Mouse (Mus musculus) C3H10T1/2 (cell line): ENCODE data around the gene Ak3. TPM values are rescaled to one million over a fixed set of nuclear protein-coding genes. Genes with fewer than 3 reads are reported as not detected.

Experiments
- polyA plus RNA-seq, 2 experiments: library from polyadenylated mRNA; unstranded; fragments of >200 nt; fragmentation: generic; extraction: Trizol; gene quantifications; one replicate each; pipeline ENCODE4 v1.2.1; 2012; ENCODE audit warnings: missing spikeins in 2 of 2

Ak3 gene
- 10 to 100 TPM; 11.1 to 64.0 TPM for polyA plus RNA-seq

DNA sequence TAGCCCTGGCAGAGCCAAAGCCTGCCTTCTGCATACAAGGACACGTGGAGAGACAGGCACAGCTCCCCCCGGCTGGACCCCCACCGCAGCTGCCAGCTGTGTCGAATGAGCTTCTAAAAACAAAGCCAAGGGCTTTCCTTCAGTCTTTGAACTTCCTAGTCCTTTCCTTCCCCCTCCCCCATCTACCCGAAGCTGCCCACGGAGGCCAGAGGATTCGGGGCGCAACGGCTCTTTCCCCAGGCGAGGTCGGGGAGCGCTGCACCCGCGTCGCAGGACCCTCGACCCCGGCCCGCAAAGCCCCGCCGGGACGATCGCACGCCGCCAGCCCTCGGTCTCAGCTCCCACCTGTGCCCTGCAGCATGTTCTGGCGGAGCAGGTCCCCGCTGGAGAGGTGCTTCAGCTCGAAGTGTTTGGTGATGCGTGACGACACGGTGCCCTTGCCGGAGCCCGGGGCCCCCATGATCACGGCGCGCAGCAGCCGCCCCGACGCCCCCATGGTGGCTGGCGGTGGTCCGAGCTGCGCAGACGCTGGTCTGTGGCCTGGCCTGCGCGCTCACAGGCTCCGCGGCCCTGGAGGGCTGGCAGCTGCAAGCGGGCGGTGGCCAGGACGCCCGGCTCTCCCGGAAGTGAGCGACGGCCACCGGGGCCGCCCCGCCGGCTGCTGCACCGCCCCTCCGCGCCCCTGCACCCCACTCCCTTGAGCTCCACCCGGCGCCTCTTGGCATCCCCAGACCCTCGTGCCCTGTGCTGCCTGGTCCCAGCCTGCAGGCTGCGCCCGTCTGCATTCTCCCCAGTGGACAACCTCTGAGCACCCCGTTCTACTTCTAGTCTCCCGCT lies at the start of gene Ak3:
Gene Ak3 (minus strand): TSS at position 628 of the 837 bp plus-strand sequence.

DNA sequence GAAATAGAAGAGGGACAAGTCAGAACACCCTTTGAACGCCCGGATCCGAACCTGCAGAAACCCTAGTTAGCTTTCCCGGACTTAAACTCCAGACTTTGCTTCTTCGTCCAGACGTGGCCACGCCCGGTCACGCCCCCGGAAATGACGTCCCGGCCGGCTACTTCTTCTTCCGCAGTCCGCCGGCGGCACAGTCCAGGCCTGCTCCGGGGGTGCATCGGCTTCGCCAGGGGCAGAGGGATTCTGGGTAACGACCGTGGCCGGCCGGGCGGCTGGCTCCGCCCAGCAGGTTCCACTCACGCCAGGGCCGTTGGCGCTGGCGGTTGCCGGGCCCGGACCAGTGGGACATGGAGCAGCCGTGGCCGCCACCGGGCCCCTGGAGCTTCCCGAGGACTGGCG lies 57.6 kb downstream of the Ak3 start, which contains the start of gene Cdc37l1:
Gene Cdc37l1 (plus strand): TSS at position 159 of the 396 bp plus-strand sequence.

Other genes starting within 250 kb of the Ak3 start
- gene Slc1a1, start 212.9 kb downstream of the Ak3 start, polyA plus RNA-seq, result under 1 TPM; 0.04 to 0.12 TPM
- 1 to 10 TPM in 1 of 2 experiments, under 1 TPM in 1; 0.84 to 4.5 TPM for gene Plpp6, start 84.0 kb downstream of the Ak3 start, polyA plus RNA-seq
- under 1 TPM; 0.04 to 0.52 TPM for gene 4430402I18Rik, start 80.2 kb downstream of the Ak3 start, polyA plus RNA-seq
- gene Cdc37l1, start 57.6 kb downstream of the Ak3 start, polyA plus RNA-seq, result 1 to 10 TPM in 1 of 2 experiments, under 1 TPM in 1; 0.66 to 8.6 TPM
- gene Rcl1, start 53.4 kb upstream of the Ak3 start, polyA plus RNA-seq, result 10 to 100 TPM; 22.0 to 26.8 TPM
- 1 to 10 TPM in 1 of 2 experiments, under 1 TPM in 1; 0.34 to 3.9 TPM for gene Jak2, start 203.9 kb upstream of the Ak3 start, polyA plus RNA-seq